Mouse (Mus musculus) liver, embryonic 15.5 days (tissue): ENCODE data around the gene Hs1bp3. TPM values are rescaled to one million over a fixed set of nuclear protein-coding genes. Genes with fewer than 3 reads are reported as not detected.
A peak's percentile ranks its signal among the peaks of the same experiment; 100 is the strongest.

Experiments used
- ATAC-seq: fragments of 200-750 bp; cut with Nextera tagmentation; 2 replicates; pipeline ENCODE4 v1.8.0; 2017; ENCODE audit warnings: moderate number of reproducible peaks, mild to moderate bottlenecking, moderate library complexity; ENCODE audit not compliant: insufficient read depth
- H3K27ac ChIP-seq: fragments of 300-500 bp; sonication (generic); replicated peaks from 2 replicates; pipeline ENCODE4 v1.5.1; 2015; ENCODE audit warnings: mild to moderate bottlenecking, inconsistent platforms
- H3K27me3 ChIP-seq: fragments of 300-500 bp; sonication (generic); 2 replicates; pipeline ENCODE4 v1.6.1; 2015; ENCODE audit warnings: mild to moderate bottlenecking, inconsistent platforms
- H3K36me3 ChIP-seq: fragments of 300-500 bp; sonication (generic); replicated peaks from 2 replicates; pipeline ENCODE4 v1.6.1; 2015; ENCODE audit warnings: moderate library complexity, mild to moderate bottlenecking, inconsistent platforms
- H3K4me1 ChIP-seq: fragments of 300-500 bp; sonication (generic); replicated peaks from 2 replicates; pipeline ENCODE4 v1.6.1; 2015; ENCODE audit warnings: inconsistent platforms
- H3K4me2 ChIP-seq: fragments of 300-500 bp; sonication (generic); 2 replicates; pipeline ENCODE4 v1.6.1; 2015; ENCODE audit warnings: moderate library complexity, mild to moderate bottlenecking, inconsistent platforms
- H3K4me3 ChIP-seq: fragments of 300-500 bp; sonication (generic); replicated peaks from 2 replicates; pipeline ENCODE4 v1.5.1; 2015; ENCODE audit warnings: mild to moderate bottlenecking, inconsistent platforms
- H3K9ac ChIP-seq: fragments of 300-500 bp; sonication (generic); 2 replicates; pipeline ENCODE4 v1.6.1; 2015; ENCODE audit warnings: moderate library complexity, mild to moderate bottlenecking, inconsistent platforms
- H3K9me3 ChIP-seq: fragments of 300-500 bp; sonication (generic); replicated peaks from 2 replicates; pipeline ENCODE4 v1.6.1; 2016; ENCODE audit warnings: inconsistent platforms
- WGBS: fragments of 180-500 bp; shearing (Covaris S2); methylation state at CpG from one replicate; pipeline ENCODE4 v1.1.7; 2015; ENCODE audit warnings: mixed read lengths; ENCODE audit not compliant: insufficient replicate concordance; 5-methylcytosine and 5-hydroxymethylcytosine counted together
- polyA plus RNA-seq: library from polyadenylated mRNA; unstranded; fragments of >200 nt; fragmentation: Nextera tagmentation; extraction: Ambion mirVana; gene quantifications from 2 replicates; pipeline ENCODE4 v1.2.1, GENCODE M21; 2015

The Hs1bp3 gene
- polyA plus RNA-seq, 1 experiment from 2014 or later = 4.0 TPM

DNA sequence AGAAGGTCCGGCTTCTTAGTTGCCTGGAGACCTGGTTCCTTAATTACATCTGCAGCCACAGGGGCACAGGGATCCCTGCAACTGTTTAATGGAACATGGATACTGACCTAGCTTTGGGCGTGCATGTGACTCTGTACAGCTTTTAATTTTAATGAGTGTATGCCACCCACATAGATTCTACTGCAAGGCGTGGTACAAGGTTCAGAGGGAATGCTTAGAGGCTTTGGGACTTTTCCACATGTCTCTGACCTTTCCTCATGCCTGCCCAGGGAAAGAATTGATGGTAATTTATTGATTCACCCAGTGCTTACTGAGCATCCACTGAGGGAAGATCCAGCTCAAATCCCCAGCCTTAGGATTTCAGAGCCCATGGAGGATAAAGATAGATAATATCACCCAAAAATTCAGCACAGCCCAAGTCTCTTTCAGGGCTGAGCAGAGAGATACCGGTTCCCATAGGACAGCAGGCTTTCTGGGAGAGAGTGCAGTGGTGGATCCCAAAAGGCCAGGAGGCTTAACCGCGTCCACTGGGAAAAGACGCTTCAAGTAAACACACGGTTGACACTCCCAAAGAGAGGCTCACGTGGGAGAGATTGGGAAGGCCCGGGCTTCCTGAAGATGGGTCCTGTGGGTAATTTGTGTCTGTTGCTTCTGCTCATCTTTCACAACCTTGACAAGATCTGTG is 23.5 kb downstream of the Hs1bp3 start:
- no peaks in the 10 kb centered on the region for H3K36me3 ChIP-seq
- no peak overlapping the region for H3K4me2 ChIP-seq
- H3K4me3 ChIP-seq = no peak overlapping the region
- WGBS = 79% methylated on average over 10 of the region's 10 CpGs
- no peaks in the 10 kb centered on the region for H3K27me3 ChIP-seq
- ATAC-seq = no peak
- H3K4me1 ChIP-seq = no peaks in the 10 kb centered on the region; the same call in none of the 2 replicates
- H3K9ac ChIP-seq = no peak overlapping the region
- no peaks in the 10 kb centered on the region for H3K9me3 ChIP-seq
- no peak overlapping the region for H3K27ac ChIP-seq

DNA sequence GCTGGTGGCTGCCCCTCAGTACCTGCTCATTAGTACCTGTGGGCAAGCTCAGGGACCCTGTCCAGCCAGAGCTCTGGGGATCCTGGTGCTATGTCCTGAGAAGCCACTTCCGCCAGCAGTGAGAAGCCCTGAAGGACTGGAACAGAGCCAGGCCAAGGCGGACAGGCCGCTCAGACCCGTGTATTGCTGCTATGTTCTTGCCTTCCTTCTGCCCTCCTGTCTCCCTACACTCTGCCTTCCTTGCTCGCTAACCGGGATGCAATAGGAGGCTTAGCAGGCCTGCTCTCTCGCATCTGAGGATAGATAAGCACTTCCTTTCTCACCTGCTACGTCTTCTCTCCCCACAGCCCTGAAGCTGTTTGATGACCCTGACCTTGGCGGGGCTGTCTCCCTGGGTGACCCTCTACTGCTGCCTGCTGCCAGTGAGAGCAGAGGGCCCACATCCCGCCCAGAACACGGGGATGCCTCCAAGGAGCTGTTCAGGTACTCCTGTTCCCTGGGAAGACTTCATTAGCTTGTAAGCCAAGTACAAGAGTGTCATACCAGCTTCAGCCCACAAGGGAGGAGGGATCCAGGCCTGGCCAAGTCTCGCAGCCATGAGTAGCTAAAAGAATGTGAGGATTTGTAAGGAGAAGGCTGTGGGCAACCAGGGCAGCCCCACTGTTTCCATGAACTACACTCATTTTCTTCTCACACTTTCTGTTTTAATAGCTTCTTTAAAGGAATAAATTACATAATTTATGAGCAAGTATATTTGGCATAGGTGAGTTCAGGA is 24.2 kb downstream of the Hs1bp3 start:
- ATAC-seq = no peak
- no peak overlapping the region for H3K9ac ChIP-seq
- H3K4me3 ChIP-seq = no peak overlapping the region
- no peaks in the 10 kb centered on the region; the same call in none of the 2 replicates for H3K4me1 ChIP-seq
- no peak overlapping the region for H3K27ac ChIP-seq
- no peak overlapping the region for H3K4me2 ChIP-seq
- no peaks in the 10 kb centered on the region for H3K9me3 ChIP-seq
- H3K27me3 ChIP-seq = no peaks in the 10 kb centered on the region
- no peaks in the 10 kb centered on the region for H3K36me3 ChIP-seq
- 66% methylated on average over 12 of the region's 12 CpGs for WGBS

DNA sequence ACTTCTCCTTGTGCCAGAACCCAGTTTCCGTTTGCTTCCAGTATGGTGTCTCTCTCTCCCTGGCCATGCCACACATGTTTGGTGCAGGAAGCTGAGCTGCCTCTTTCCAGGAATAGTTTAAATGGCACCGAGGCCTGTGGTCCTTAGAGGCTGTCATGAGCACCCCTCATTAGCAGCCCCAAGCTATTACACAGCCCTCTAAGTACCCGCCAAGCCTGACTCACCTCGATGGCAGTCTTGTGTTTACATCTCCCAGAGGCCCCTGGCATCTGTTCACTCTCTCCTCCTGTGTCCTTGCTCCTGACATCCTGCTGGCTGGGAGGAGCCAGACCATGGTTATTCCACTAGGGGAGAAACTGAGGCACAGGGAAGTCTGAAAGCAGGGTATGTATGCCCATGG is 25.3 kb downstream of the Hs1bp3 start:
- 48% methylated on average over 4 of the region's 4 CpGs for WGBS
- H3K9ac ChIP-seq = no peak overlapping the region
- no peak for ATAC-seq
- no peak overlapping the region for H3K27ac ChIP-seq
- no peaks in the 10 kb centered on the region for H3K27me3 ChIP-seq
- no peaks in the 10 kb centered on the region for H3K36me3 ChIP-seq
- no peak overlapping the region for H3K4me2 ChIP-seq
- no peaks in the 10 kb centered on the region; the same call in none of the 2 replicates for H3K4me1 ChIP-seq
- no peaks in the 10 kb centered on the region for H3K9me3 ChIP-seq
- H3K4me3 ChIP-seq = no peak overlapping the region

DNA sequence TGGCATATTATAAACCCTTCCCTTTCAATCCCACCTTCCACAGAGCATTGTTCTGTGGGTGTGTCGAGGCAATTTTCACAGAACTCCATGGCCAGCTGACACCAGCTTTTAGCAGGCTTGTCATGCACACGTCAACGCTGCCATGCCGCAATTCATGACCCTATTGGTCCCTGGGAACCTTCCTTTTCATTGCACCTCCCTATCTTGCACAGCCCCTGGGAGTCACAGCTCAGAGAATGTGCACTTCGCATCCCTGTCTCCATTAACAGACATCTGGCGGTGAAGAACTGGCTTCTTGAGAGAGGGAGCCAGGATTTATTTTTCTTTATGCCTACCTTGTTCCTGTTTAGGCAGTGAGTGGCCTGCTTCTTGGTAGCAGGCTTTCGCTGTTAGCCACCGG is 25.7 kb downstream of the Hs1bp3 start:
- Histone ChIP-seq H3K4me2 (no peak overlapping the region), H3K4me3 (no peak overlapping the region), H3K4me1 (no peaks in the 10 kb centered on the region; the same call in none of the 2 replicates), H3K36me3 (no peaks in the 10 kb centered on the region), H3K9me3 (no peaks in the 10 kb centered on the region), H3K27me3 (no peaks in the 10 kb centered on the region), H3K27ac (no peak overlapping the region), H3K9ac (no peak overlapping the region)
- no peak for ATAC-seq
- 77% methylated on average over 8 of the region's 8 CpGs for WGBS

DNA sequence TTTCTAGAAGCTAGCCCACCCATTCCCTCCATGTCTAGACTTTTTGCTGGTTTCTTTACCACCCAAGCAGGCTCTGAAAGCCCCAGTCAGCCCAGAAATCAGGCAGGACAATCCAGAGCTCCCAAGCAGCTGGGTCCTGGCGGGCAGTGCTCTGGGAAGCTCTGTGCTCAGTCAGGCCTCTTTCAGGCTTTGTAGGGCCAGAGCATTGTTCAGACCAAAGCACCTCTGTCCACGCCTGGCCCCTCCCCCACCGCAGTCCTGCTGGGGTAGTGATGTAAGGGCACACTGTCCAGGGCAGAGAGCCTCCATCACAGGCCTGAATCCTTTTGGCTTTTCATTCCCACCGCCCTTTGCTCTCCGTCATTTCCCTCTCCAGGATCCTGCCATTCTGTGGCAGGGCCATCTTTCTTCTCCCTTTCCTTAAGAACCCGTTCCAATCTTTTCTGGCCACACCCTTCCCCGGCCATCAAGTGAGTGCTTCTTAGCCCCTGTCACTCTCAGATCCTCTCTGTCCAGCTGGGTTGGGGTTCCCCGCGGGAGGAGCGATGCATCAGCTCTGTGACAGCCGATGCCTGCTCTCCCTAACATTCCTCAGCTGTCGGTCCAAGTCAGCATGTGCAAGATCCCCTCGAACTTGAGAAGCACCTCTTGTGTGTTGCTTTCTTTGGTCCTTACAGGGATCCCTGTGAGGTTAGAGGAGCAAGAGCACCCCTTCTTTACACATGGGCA is 26.5 kb downstream of the Hs1bp3 start:
- Histone ChIP-seq H3K9ac (no peak overlapping the region), H3K36me3 (no peaks in the 10 kb centered on the region), H3K27me3 (no peaks in the 10 kb centered on the region), H3K4me3 (no peak overlapping the region), H3K27ac (no peak overlapping the region), H3K4me2 (no peak overlapping the region), H3K9me3 (no peaks in the 10 kb centered on the region), H3K4me1 (peaks cover 2% of the 10 kb centered on the region; the same call in 1 of the 2 replicates)
- WGBS = 64% methylated on average over 13 of the region's 13 CpGs
- no peak for ATAC-seq

DNA sequence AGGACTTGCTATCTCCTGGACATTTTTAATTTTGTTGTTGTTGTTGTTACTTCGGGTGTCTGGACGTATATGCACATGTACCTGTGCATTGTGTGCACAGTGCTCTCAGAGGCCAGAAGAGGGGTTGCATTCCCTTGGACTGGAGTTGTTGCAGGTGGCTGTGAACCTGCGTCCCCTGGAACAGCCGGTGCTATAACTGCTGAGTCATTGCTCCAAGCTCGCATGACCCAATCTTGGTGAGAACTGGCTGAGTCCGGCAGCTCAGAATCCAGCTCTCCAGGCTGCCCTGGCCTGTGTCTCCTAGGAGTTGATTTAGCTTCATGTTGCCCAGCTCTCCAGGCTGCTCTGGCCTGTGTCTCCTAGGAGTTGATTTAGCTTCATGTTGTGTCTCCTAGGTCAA is 27.8 kb downstream of the Hs1bp3 start:
- H3K9ac ChIP-seq = no peak overlapping the region
- no peak overlapping the region for H3K4me3 ChIP-seq
- H3K4me1 ChIP-seq = peaks cover 3% of the 10 kb centered on the region; the same call in 1 of the 2 replicates
- no peaks in the 10 kb centered on the region for H3K27me3 ChIP-seq
- no peaks in the 10 kb centered on the region for H3K9me3 ChIP-seq
- no peak for ATAC-seq
- H3K27ac ChIP-seq = no peak overlapping the region
- WGBS = 57% methylated on average over 6 of the region's 6 CpGs
- no peak overlapping the region for H3K4me2 ChIP-seq
- no peaks in the 10 kb centered on the region for H3K36me3 ChIP-seq

DNA sequence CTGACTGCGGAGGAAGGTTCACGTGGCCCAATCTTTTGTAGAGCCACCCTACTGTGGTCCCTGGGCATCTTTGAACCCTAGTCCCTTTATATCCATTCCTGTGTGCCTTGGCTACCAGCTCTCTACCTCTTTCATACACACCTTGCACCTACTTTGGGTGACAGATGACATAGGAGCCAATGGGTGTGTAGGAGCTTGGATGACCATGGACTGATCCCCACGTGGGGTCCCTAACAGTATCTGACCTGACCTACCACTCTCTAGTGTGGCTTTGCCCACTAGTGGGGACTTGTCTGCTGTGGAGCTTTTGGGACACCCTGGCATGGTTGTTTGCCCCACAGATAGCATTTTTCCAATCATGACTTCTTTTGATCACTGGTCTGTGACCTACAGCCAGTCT is 30.1 kb downstream of the Hs1bp3 start:
- no peak overlapping the region for H3K9ac ChIP-seq
- H3K4me1 ChIP-seq = peaks cover 5% of the 10 kb centered on the region; the same call in 1 of the 2 replicates
- H3K36me3 ChIP-seq = no peaks in the 10 kb centered on the region
- H3K4me2 ChIP-seq = no peak overlapping the region
- whole genome bisulfite sequencing = 62% methylated on average over 3 of the region's 3 CpGs
- H3K9me3 ChIP-seq = no peaks in the 10 kb centered on the region
- no peaks in the 10 kb centered on the region for H3K27me3 ChIP-seq
- H3K4me3 ChIP-seq = no peak overlapping the region
- H3K27ac ChIP-seq = no peak overlapping the region
- no peak for ATAC-seq

DNA sequence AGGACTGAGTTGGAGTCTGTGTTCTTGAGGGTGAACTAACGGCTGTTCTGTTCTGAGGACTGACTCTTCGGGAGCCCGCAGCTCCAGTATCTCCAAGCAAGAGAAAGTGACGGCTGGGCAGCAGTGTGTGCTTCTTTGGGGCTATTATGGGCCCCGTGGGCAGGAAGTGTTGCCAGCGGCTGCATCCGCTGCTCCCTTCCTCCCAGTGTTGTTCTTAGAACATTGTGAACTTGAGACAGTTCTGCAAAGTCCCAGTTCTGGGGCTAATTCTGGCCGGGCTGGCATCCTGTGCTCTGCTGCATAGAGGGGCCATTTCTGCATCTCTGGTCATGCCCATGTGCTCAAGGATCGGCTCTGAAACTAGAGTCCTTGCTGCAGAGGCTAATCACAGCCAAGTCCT is 31.7 kb downstream of the Hs1bp3 start:
- Histone ChIP-seq H3K4me3 (0 out of 2 replicates have a peak overlapping the region, but pooled peaks have one; percentile 4), H3K9me3 (no peaks in the 10 kb centered on the region), H3K4me1 (peaks cover 5% of the 10 kb centered on the region), H3K9ac (no peak overlapping the region), H3K27ac (peak overlapping the region; percentile 79), H3K27me3 (no peaks in the 10 kb centered on the region), H3K36me3 (no peaks in the 10 kb centered on the region), H3K4me2 (peak overlapping the region; percentile 25)
- ATAC-seq = peak; percentile 41; the same call in 1 of the 2 replicates
- WGBS = 12% methylated on average over 9 of the region's 9 CpGs

DNA sequence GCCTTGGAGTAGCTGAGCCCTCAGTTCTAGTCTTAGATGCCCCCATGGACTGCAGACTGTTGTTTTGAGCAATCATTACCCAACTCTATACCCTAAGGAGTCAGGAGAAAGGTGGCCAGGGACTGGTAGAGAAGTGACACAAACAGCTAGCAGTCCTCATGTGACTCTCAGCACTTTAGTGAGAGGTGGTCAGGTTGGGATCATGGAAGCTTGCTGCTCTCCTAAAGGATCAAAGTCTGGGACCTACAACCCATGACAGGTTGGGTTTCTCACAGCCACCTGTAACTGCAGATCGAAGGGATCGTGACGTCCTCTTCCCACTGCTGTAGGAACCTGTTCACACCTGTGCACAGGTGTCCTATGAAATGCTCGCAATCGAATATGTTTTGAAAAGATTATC is 32.3 kb downstream of the Hs1bp3 start:
- Histone ChIP-seq H3K36me3 (no peaks in the 10 kb centered on the region), H3K9me3 (no peaks in the 10 kb centered on the region), H3K4me3 (0 out of 2 replicates have a peak overlapping the region, but pooled peaks have one; percentile 4), H3K4me1 (peaks cover 9% of the 10 kb centered on the region), H3K9ac (no peak overlapping the region), H3K4me2 (peak overlapping the region; percentile 18), H3K27me3 (no peaks in the 10 kb centered on the region), H3K27ac (peak overlapping the region; percentile 79)
- 69% methylated on average over 5 of the region's 5 CpGs for WGBS
- ATAC-seq = no peak

DNA sequence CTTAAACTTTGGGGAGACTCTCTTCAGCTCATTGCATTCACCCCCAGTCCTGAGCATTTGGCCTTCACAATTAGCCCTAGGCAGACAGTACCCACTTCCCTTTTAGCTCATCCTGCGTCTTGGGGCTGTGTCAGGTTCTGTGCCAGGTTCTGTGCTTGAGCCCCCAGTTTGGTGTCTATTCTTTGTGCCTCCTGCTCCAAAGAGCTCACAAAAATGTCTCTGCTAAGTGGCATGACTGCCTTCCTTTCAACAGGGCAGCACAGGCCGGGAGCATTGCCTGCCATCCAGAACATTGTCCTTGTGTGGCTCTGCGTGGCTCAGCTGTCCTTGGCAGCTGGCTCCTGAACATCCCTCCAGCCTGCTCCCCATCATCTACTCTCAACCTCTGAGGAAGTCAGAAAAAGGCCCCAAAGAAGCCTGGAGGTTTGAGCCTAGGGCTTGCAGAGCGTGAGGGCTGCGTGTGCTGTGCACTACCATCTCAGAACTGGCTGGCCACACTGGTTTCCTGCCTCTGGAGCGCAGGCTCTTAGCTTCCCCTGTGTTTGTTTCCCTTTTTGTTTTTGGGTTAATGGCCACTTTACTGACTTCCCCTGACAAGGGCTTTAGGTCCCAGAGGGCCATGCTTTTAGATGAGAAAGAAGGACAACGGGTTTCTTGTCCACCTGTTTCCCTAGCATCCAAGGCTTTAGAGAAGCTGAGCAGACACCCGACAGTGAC is 34.7 kb downstream of the Hs1bp3 start:
- H3K4me2 ChIP-seq = no peak overlapping the region
- H3K27me3 ChIP-seq = no peaks in the 10 kb centered on the region
- H3K4me1 ChIP-seq = peaks cover 11% of the 10 kb centered on the region
- H3K4me3 ChIP-seq = no peak overlapping the region
- H3K27ac ChIP-seq = peak overlapping the region; percentile 63
- 32% methylated on average over 8 of the region's 8 CpGs for WGBS
- no peaks in the 10 kb centered on the region for H3K36me3 ChIP-seq
- H3K9me3 ChIP-seq = no peaks in the 10 kb centered on the region
- no peak overlapping the region for H3K9ac ChIP-seq
- no peak for ATAC-seq
